Mouse (Mus musculus) mature B cell (primary cell): ENCODE data around the gene Hcar1.

Source experiments
- in situ Hi-C: fragments of 300-500 bp; cut with MboI; formaldehyde crosslinking; loops from 2 replicates; pipeline ENCODE4 v1.14.3; 2019

Gene Hcar1

GRCm38 (mm10) chr5:123863934-123864333 is 15.9 kb downstream of the Hcar1 start:
- in situ Hi-C loops: no loop called here

GRCm38 (mm10) chr5:123862374-123863350 is 17.2 kb downstream of the Hcar1 start:
- in situ Hi-C loops: no loop called here

- in situ Hi-C loops: no loop called here
Measured at GRCm38 (mm10) chr5:123858798-123859197, 21.0 kb downstream of the Hcar1 start.

- in situ Hi-C loops: no loop called here
Measured at GRCm38 (mm10) chr5:123854511-123854910, 25.3 kb downstream of the Hcar1 start.

GRCm38 (mm10) chr5:123853877-123854504 is 25.8 kb downstream of the Hcar1 start:
- in situ Hi-C loops: no loop called here

GRCm38 (mm10) chr5:123851398-123851797 is 28.4 kb downstream of the Hcar1 start:
- in situ Hi-C loops: no loop called here

GRCm38 (mm10) chr5:123844316-123844715 is 35.5 kb downstream of the Hcar1 start:
- in situ Hi-C loops: no loop called here

GRCm38 (mm10) chr5:123843816-123844215 is 36.0 kb downstream of the Hcar1 start:
- in situ Hi-C loops: no loop called here

GRCm38 (mm10) chr5:123842935-123843282 is 36.9 kb downstream of the Hcar1 start:
- in situ Hi-C loops: no loop called here

GRCm38 (mm10) chr5:123842221-123842934 is 37.4 kb downstream of the Hcar1 start:
- in situ Hi-C loops: no loop called here

- in situ Hi-C loops: no loop called here
Measured at GRCm38 (mm10) chr5:123837371-123837770, 42.4 kb downstream of the Hcar1 start.

- in situ Hi-C loops: no loop called here
Measured at GRCm38 (mm10) chr5:123834836-123835235, 45.0 kb downstream of the Hcar1 start.

GRCm38 (mm10) chr5:123832309-123832708 is 47.5 kb downstream of the Hcar1 start:
- in situ Hi-C loops: no loop called here

- in situ Hi-C loops: no loop called here
Measured at GRCm38 (mm10) chr5:123827659-123828091, 52.1 kb downstream of the Hcar1 start.
